Mouse (Mus musculus) cortical plate, adult 2 months (tissue): Measurements from ENCODE around the gene Xpot. TPM values are rescaled to one million over a fixed set of nuclear protein-coding genes. Genes with fewer than 3 reads are reported as not detected.

ENCODE experiments used
- H3K27ac ChIP-seq: fragments of 200-500 bp; 2 replicates; pipeline ENCODE4 v1.5.1; 2012; ENCODE audit warnings: low read length, control low read depth, inconsistent platforms; ENCODE audit not compliant: insufficient read depth
- H3K4me1 ChIP-seq: fragments of 200-500 bp; 2 replicates; pipeline ENCODE4 v1.6.1; 2011; ENCODE audit warnings: low read length; ENCODE audit not compliant: control insufficient read depth, insufficient read depth
- H3K4me3 ChIP-seq: fragments of 200-500 bp; 2 replicates; pipeline ENCODE4 v1.5.1; 2011; ENCODE audit warnings: mild to moderate bottlenecking, low read length, control low read depth; ENCODE audit not compliant: insufficient read depth
- CTCF ChIP-seq: fragments of 200-500 bp; IDR thresholded peaks from 2 replicates; pipeline ENCODE4 v1.5.1; 2011; ENCODE audit warnings: mild to moderate bottlenecking, control low read depth, low read length; ENCODE audit not compliant: insufficient read depth; ENCODE audit errors: extremely low read depth
- POLR2A ChIP-seq: fragments of 200-500 bp; IDR thresholded peaks from 2 replicates; pipeline ENCODE4 v1.6.1; 2011; ENCODE audit warnings: mild to moderate bottlenecking, low read length, control low read depth; ENCODE audit not compliant: insufficient read depth; ENCODE audit errors: extremely low read depth
- polyA plus RNA-seq: library from polyadenylated mRNA; depleted of rRNA; stranded (reverse); fragments of >200 nt; gene quantifications from 2 replicates; pipeline ENCODE4 v1.2.3, GENCODE M21; 2012

Xpot gene
- polyA plus RNA-seq, 1 experiment, result 60.8 TPM

DNA sequence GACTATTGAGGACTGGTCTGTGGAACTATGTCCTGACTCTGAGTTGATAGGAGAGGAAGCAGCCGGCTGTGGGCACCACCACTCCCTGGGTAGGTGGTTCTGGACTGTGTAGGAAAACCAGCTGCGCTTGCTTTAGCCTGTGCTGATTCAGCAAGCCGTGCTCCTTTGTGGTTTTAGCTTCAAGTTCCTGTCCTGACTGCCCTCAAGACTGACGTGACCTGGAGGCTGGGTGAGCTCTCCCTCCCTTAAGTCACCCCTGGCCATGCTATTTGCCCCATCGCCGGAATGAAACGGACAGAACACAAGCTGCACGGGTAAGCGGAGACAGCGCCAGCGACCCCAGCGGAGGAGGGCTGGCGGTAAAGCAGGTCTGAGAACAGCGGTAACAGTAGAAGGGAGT lies 35.0 kb downstream of the Xpot start:
- Histone ChIP-seq H3K4me1 (no peaks in the 10 kb centered on the region), H3K27ac (no peak overlapping the region), H3K4me3 (no peak overlapping the region)
- no peak for TF ChIP-seq CTCF
- no peak for TF ChIP-seq POLR2A

DNA sequence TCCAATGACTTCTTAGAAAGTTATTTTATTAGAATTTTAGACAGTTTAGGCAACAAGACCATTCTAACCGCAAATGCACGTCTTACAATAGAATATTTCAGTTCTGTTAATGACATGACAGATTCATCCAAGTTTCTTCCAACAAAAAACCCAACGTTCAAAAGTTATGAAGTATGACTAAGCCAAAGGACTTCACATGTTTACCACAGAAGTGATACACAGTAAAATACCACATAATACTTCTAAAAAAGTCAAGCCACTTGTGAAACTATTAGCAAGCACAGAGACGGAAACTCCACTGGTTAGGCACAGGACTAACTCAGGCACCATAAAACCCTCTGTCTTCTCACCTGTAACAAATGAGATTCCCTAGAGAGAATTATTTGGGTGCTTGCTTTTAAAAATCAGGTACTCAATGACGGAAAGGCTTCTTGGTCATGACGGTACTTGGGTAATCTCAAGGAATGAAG lies 38.7 kb downstream of the Xpot start:
- no peak for TF ChIP-seq CTCF
- TF ChIP-seq POLR2A, result no peak
- Histone ChIP-seq H3K4me1 (peaks cover 2% of the 10 kb centered on the region; the same call in 1 of the 2 replicates), H3K4me3 (peak overlapping the region; percentile 84; the same call in 1 of the 2 replicates), H3K27ac (no peak overlapping the region)

DNA sequence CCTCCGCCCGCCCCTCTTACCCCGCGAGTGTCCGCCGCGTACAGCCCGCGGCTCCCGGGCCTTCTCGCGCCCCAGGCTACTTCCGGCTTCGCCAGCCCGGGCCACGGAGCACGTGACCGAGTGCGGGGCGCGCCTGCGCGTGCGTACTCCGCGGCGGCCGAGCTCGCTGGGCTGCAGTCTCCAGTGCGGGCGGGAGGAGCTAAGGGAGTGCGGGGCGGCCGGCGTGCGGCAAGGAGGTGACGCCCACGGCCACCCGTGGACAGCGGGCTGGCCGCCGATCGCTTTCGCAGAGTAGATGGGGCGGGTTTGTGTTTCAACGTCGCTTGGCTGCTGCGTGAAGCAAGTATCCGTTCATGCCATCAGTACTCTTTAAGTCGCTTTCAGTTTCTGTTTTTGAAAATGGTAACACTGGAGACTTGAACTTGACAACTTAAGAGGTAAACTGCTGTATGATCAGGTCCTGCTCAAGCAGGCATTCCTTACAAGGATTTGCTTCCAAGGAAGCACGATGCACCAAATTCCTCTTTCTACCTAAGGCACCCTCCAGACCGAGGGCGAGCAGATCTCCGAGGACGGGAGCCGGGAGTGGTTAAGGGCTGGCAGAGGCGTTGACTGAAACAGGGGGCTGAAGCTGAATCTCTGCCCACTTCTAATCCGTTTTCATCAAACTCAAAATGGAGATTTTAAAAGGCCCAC lies 39.3 kb downstream of the Xpot start, which contains the start of gene Tbk1:
TSS of gene Tbk1 (minus strand) at position 113 of the 696 bp plus-strand sequence.
- Histone ChIP-seq H3K4me1 (peaks cover 2% of the 10 kb centered on the region; the same call in 1 of the 2 replicates), H3K27ac (peak within 1 kb of the TSS; percentile 66), H3K4me3 (peak within 1 kb of the TSS; percentile 84)
- TF ChIP-seq CTCF (no peak), POLR2A (peak; percentile 45; the same call in 1 of the 2 replicates)

DNA sequence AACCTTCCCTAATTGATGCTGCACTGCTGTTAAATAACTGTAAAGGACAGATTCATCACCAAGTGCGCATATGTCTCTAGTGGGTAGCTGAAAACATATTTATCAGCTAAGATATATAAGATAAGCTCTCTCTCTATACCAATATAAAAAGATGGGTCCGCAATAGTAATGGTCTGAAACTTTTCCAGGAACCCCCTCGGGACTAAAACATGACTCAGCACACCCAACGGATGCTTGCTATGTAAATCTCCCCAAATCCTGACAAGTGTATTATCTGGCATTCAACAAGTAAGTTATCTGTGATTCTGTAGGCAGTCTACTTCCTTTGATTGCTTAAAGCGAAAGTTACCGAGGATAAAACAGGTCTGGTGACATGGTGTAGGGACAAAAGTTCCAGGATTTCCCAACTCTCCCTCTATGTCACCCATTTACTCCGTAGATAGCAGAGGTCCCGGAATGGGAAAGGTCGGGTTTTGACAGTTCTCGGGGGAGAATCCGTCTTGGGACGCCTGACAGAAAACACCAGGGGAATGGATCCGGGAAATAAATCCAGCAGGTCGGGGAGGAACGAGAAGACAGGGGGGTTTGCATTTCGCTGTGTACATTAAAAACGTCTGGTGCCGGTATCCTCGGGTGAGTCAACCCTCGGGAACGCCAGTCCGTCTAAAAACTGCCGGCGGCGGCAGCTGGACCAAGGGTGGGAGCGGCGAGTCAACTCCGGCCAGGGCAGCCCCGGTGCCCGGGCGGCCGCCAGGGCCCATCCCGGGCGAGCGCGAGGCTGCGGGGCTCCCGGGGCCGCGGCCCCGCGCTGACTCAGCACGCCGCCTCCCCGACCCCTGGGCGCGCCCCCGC lies 40.1 kb downstream of the Xpot start:
- peaks cover 4% of the 10 kb centered on the region; the same call in 1 of the 2 replicates for H3K4me1 ChIP-seq
- TF ChIP-seq CTCF, result no peak
- TF ChIP-seq POLR2A, result no peak
- peak overlapping the region; percentile 84 for H3K4me3 ChIP-seq
- H3K27ac ChIP-seq, result no peak overlapping the region

DNA sequence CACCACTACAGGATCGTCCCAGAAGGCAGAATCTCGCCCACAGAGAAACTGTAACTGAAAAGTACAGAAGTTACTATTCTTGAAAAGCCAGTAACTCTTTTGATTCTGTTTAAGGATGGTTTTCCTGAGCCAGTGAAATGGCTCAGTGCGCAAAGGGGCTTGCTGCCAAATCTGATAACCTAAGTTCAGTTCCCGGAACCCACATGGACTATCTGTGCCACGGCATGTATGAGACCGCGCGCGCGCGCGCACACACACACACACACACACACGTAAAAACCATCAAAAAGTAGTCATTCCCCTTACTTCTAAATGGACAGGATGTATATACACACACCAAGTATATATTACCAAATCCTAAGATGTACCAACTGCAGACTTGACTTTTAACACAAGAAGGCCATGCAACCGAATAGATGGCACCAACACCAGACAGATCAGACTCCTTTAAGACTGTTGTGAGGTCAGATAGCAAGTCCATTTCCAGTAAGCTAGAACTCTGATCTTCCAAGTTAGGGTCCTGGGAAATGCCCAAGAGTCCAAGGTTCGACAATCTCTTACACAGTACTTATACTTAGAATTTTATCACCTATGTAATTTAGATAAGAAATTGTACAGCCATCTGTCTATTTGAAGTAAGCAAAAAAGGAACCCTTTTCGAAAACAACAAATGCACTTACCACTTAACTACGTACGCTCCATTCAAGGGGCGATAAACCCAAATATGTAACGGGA lies 40.9 kb downstream of the Xpot start:
- peaks cover 4% of the 10 kb centered on the region; the same call in 1 of the 2 replicates for H3K4me1 ChIP-seq
- TF ChIP-seq CTCF, result no peak
- TF ChIP-seq POLR2A, result no peak
- no peak overlapping the region for H3K27ac ChIP-seq
- peak overlapping the region; percentile 84; the same call in 1 of the 2 replicates for H3K4me3 ChIP-seq

DNA sequence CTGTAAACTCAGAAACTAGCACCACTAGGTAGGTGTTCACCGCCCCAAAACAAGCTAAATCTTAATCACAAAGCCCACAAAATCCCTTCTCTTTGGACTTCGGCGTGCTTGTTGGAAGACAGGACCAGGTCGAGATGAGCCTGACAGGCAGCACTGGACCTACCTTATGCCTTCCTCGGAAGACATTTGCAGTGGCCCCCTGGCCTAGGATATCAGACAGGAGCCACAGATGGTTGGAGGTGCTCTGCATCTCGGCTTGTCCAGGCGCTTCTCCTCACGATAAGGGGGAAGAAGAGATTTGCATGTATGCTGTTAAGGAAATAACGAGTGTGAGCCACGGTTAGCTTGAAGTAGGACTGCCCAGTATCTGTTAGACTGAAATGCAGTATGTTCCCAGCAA lies 42.1 kb downstream of the Xpot start:
- peaks cover 4% of the 10 kb centered on the region; the same call in 1 of the 2 replicates for H3K4me1 ChIP-seq
- TF ChIP-seq CTCF (no peak), POLR2A (no peak)

DNA sequence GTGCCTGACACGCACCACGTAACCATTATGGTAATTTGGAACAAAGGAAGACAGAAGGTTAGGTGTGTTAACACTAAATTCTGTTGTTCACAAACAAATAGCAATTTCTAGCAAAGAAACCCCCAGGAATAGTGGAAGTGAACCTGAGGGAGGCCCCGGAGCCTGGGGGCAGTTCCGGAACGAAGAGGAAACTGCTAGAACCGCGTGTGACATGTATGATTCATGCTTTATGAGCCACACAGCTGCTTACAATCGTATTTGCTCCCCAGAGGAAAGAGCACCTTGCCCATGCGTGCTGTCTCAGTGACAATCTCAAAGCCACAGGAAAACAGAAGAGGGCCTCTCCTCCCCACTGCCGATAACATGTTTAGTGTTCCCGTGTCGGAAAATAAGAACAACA lies 43.1 kb downstream of the Xpot start:
- TF ChIP-seq POLR2A, result no peak
- peaks cover 4% of the 10 kb centered on the region; the same call in 1 of the 2 replicates for H3K4me1 ChIP-seq
- H3K4me3 ChIP-seq, result no peak overlapping the region
- no peak overlapping the region for H3K27ac ChIP-seq

More for the DNA sequence above, 42.1 kb downstream of the Xpot start:
- Histone ChIP-seq H3K4me3 (no peak overlapping the region), H3K27ac (no peak overlapping the region)

DNA sequence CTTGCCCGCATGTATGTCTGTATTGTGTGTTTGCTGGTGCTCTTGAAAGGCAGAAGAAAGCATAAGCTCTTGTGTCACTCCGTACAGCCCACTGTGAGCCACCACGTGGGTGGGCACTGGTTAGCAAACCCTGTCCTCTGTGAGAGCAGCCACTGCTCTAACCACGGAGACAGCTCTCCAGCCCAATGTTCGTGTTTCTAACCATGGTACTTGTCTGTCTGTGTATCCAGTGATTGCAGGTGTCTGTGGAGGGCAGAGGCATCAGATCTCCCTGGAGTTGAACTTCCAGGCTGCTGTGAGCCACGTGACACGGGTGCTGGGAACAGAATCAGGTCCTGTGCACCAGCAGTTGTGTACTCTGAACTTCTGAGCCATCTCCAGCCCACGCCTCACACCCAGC lies 43.8 kb downstream of the Xpot start:
- Histone ChIP-seq H3K27ac (no peak overlapping the region), H3K4me3 (no peak overlapping the region), H3K4me1 (peaks cover 4% of the 10 kb centered on the region; the same call in 1 of the 2 replicates)
- TF ChIP-seq POLR2A, result no peak
- TF ChIP-seq CTCF, result no peak

DNA sequence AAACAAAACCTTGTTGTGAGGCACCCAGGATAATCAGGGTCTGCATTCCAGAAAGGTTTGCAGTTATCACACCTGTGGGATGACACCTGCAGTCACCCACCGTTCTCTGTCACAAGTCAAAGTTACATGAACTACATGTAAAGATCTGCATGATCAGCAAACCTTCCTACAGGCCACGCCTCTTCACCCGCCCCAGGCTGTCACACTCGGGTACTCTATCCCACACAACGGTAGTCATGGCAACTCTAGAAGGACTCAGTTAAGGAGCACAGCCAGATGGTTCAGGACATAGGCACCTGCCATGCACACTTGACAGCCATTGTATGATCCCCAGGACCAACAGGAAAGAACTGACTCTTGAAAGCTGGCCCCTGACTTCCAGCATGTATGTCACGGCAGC lies 44.7 kb downstream of the Xpot start:
- TF ChIP-seq CTCF (no peak), POLR2A (no peak)
- Histone ChIP-seq H3K4me1 (peaks cover 4% of the 10 kb centered on the region; the same call in 1 of the 2 replicates), H3K27ac (no peak overlapping the region), H3K4me3 (no peak overlapping the region)
